Mouse (Mus musculus) testis, adult 2 months (tissue): ENCODE results near the gene Gtf2ird1. TPM values are rescaled to one million over a fixed set of nuclear protein-coding genes. Genes with fewer than 3 reads are reported as not detected.
"Not testable (repeated sequence)": the region's sequence is repeated elsewhere in the genome, so short reads cannot be mapped to it uniquely, and the experiment has no call there.

Experiments
- H3K27ac ChIP-seq: fragments of 200-500 bp; 2 replicates; pipeline ENCODE4 v1.5.1; 2012; ENCODE audit warnings: low read depth, low read length; ENCODE audit not compliant: control insufficient read depth, insufficient read depth
- H3K27me3 ChIP-seq: fragments of 200-500 bp; 2 replicates; pipeline ENCODE4 v1.6.1; 2012; ENCODE audit warnings: mild to moderate bottlenecking, low read length, moderate library complexity; ENCODE audit not compliant: control insufficient read depth, insufficient read depth
- H3K36me3 ChIP-seq: fragments of 200-500 bp; 2 replicates; pipeline ENCODE4 v1.6.1; 2012; ENCODE audit warnings: mild to moderate bottlenecking, low read length; ENCODE audit not compliant: control insufficient read depth, insufficient read depth
- H3K4me1 ChIP-seq: fragments of 200-500 bp; 2 replicates; pipeline ENCODE4 v1.6.1; 2012; ENCODE audit warnings: low read length; ENCODE audit not compliant: control insufficient read depth, insufficient read depth
- H3K4me3 ChIP-seq: fragments of 200-500 bp; 2 replicates; pipeline ENCODE4 v1.5.1; 2012; ENCODE audit warnings: low read depth, mild to moderate bottlenecking, low read length, moderate library complexity, mixed read lengths; ENCODE audit not compliant: control insufficient read depth
- CTCF ChIP-seq: fragments of 200-500 bp; IDR thresholded peaks from 2 replicates; pipeline ENCODE4 v1.5.1; 2012; ENCODE audit warnings: low read depth, mild to moderate bottlenecking, inconsistent platforms, low read length, moderate library complexity; ENCODE audit not compliant: control insufficient read depth, insufficient read depth, insufficient replicate concordance
- POLR2A ChIP-seq: fragments of 200-500 bp; IDR thresholded peaks from 2 replicates; pipeline ENCODE4 v1.6.1; 2012; ENCODE audit warnings: low read depth, mild to moderate bottlenecking, inconsistent platforms, low read length, moderate library complexity; ENCODE audit not compliant: control insufficient read depth
- polyA plus RNA-seq: library from polyadenylated mRNA; depleted of rRNA; stranded (reverse); fragments of >200 nt; gene quantifications from 2 replicates; pipeline ENCODE4 v1.2.3, GENCODE M21; 2012

The Gtf2ird1 gene
- polyA plus RNA-seq, 1 experiment, result 29.1 TPM

GRCm38 (mm10) chr5:134385106-134385505, 71.4 kb downstream of the Gtf2ird1 start:
- TF ChIP-seq POLR2A (no peak), CTCF (no peak)
- Histone ChIP-seq H3K27me3 (no peaks in the 10 kb centered on the region), H3K4me1 (no peaks in the 10 kb centered on the region), H3K27ac (no peak overlapping the region), H3K36me3 (no peaks in the 10 kb centered on the region), H3K4me3 (no peak overlapping the region)

- no peak overlapping the region for H3K27ac ChIP-seq
- TF ChIP-seq CTCF (no peak), POLR2A (no peak)
- H3K36me3 ChIP-seq, result 0 out of 2 replicates have a peak, but pooled peaks cover 1% of the 10 kb centered on the region
- H3K4me3 ChIP-seq, result no peak overlapping the region
- peaks cover 2% of the 10 kb centered on the region; the same call in 1 of the 2 replicates for H3K4me1 ChIP-seq
- no peaks in the 10 kb centered on the region for H3K27me3 ChIP-seq
Observed at GRCm38 (mm10) chr5:134375256-134375655, 81.3 kb downstream of the Gtf2ird1 start.

GRCm38 (mm10) chr5:134374546-134374945, 82.0 kb downstream of the Gtf2ird1 start:
- Histone ChIP-seq H3K27ac (no peak overlapping the region), H3K4me1 (peaks cover 2% of the 10 kb centered on the region; the same call in 1 of the 2 replicates), H3K4me3 (no peak overlapping the region), H3K36me3 (no peaks in the 10 kb centered on the region), H3K27me3 (no peaks in the 10 kb centered on the region)
- TF ChIP-seq CTCF (no peak), POLR2A (no peak)

- H3K27me3 ChIP-seq, result no peaks in the 10 kb centered on the region
- H3K4me1 ChIP-seq, result peaks cover 2% of the 10 kb centered on the region; the same call in 1 of the 2 replicates
- H3K4me3 ChIP-seq, result no peak overlapping the region
- H3K36me3 ChIP-seq, result no peaks in the 10 kb centered on the region
- no peak for TF ChIP-seq POLR2A
- TF ChIP-seq CTCF, result no peak
- H3K27ac ChIP-seq, result no peak overlapping the region
Observed at GRCm38 (mm10) chr5:134373912-134374488, 82.5 kb downstream of the Gtf2ird1 start.

- no peak overlapping the region for H3K27ac ChIP-seq
- no peaks in the 10 kb centered on the region for H3K27me3 ChIP-seq
- TF ChIP-seq POLR2A (no peak), CTCF (no peak)
- H3K4me1 ChIP-seq, result peaks cover 2% of the 10 kb centered on the region; the same call in 1 of the 2 replicates
- H3K4me3 ChIP-seq, result no peak overlapping the region
- H3K36me3 ChIP-seq, result no peaks in the 10 kb centered on the region
Observed at GRCm38 (mm10) chr5:134372926-134373658, 83.4 kb downstream of the Gtf2ird1 start.

- H3K36me3 ChIP-seq, result no peaks in the 10 kb centered on the region
- no peak overlapping the region for H3K27ac ChIP-seq
- TF ChIP-seq POLR2A, result no peak
- no peak for TF ChIP-seq CTCF
Observed at GRCm38 (mm10) chr5:134371511-134372289, 84.8 kb downstream of the Gtf2ird1 start.

GRCm38 (mm10) chr5:134370831-134371230, 85.7 kb downstream of the Gtf2ird1 start:
- Histone ChIP-seq H3K4me3 (no peak overlapping the region), H3K4me1 (peaks cover 2% of the 10 kb centered on the region; the same call in 1 of the 2 replicates), H3K27me3 (no peaks in the 10 kb centered on the region), H3K36me3 (no peaks in the 10 kb centered on the region), H3K27ac (no peak overlapping the region)
- TF ChIP-seq POLR2A (no peak), CTCF (no peak)

More at GRCm38 (mm10) chr5:134371511-134372289, 84.8 kb downstream of the Gtf2ird1 start:
- Histone ChIP-seq H3K27me3 (no peaks in the 10 kb centered on the region), H3K4me3 (no peak overlapping the region), H3K4me1 (peaks cover 2% of the 10 kb centered on the region; the same call in 1 of the 2 replicates)

- Histone ChIP-seq H3K27ac (no peak overlapping the region), H3K36me3 (no peaks in the 10 kb centered on the region), H3K27me3 (no peaks in the 10 kb centered on the region), H3K4me1 (peaks cover 6% of the 10 kb centered on the region), H3K4me3 (peak overlapping the region; percentile 61)
- TF ChIP-seq CTCF (no peak), POLR2A (no peak)
Observed at GRCm38 (mm10) chr5:134359101-134359500, 97.4 kb downstream of the Gtf2ird1 start.

GRCm38 (mm10) chr5:134355372-134355771, 101.1 kb downstream of the Gtf2ird1 start:
- not testable (repeated sequence) for H3K4me3 ChIP-seq, H3K4me1 ChIP-seq, H3K27ac ChIP-seq, H3K27me3 ChIP-seq, H3K36me3 ChIP-seq
